Mouse (Mus musculus): ENCODE measurements around the gene Naa50. TPM values are rescaled to one million over a fixed set of nuclear protein-coding genes. Genes with fewer than 3 reads are reported as not detected.

Naa50 gene
- total RNA-seq, 1 experiment from 2014 or later, result 79.9 TPM

GRCm38 (mm10) chr16:44140186-44140787 is 657 bp downstream of the Naa50 start:
- peak; percentile 74 for DNase-seq

GRCm38 (mm10) chr16:44141483-44141882 is 1.9 kb downstream of the Naa50 start:
- no peak for DNase-seq

DNA sequence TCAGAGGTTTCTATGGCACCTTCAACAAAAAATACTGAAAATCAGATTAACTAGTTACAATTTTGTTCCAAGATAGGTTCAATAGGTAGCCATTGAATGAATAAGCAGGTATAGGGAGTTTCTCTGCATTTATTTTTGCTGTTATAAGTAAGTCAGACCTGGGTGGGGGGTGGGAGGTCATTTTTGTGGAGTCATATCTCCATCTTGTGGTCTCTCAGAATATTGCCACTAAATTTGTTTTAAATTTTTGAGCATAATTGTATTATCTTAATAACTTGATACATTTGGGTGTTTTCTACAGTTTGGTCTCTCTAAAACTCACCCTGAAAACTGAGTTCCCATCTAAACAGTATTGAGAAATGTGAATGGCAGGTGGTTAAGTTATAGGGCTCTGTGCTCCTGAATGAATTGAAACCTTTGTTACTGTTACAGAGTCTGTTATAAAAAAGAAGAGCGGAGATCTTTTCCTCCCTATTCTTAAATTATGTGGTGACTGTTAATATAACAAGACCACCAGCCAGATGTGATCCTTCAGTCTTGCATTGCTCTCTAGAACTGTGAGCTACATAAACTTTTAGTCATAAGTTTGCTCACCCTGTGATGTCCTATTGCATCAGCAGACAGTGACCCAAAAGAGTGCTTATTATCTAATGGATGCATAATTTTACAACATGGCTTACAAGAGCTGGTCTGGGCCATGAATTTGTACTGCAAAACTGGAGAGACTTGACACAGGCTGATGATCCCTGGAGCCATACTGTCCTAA is 9.6 kb downstream of the Naa50 start:
- no peak for DNase-seq

DNA sequence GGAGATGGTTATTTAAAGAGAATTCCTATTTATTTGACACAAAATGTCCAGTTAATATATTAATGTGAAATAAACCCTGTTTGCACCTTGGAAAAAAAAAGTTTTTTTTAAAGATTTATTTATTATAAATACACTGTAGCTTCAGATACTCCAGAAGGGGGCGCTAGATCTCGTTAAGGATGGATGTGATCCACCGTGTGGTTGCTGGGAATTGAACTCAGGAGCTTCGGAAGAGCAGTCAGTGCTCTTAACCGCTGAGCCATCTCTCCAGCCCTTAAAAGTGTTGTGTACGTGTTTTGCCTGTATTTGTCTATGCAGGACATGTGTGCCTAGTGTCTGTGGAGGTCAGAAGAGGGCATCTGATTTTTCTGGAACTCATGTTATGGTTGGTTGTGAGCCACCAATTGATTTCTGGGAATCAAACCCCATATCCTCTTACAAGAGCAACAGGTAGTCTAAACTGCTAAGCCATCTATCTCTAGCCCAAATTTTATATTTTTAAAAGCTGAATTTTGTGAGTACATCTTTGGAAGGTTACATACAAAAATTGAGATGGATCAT is 14.9 kb downstream of the Naa50 start:
- DNase-seq, result no peak

DNA sequence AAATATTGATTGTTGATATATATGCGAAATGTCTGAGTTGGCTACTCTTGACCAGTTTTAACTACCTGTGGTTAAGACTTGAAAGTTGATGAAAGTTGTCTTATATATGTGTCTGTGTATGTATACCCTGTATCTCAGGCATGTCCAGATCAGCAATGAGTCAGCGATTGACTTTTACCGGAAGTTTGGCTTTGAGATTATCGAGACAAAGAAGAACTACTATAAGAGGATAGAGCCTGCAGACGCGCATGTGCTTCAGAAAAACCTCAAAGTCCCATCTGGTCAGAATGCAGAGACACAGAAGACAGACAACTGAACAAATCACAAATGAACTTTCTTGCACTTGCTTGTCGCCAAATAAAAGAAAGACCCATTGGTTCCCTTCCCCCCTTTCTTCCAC is 19.7 kb downstream of the Naa50 start:
- DNase-seq, result no peak

GRCm38 (mm10) chr16:44163831-44164230 is 24.2 kb downstream of the Naa50 start:
- no peak for DNase-seq

DNA sequence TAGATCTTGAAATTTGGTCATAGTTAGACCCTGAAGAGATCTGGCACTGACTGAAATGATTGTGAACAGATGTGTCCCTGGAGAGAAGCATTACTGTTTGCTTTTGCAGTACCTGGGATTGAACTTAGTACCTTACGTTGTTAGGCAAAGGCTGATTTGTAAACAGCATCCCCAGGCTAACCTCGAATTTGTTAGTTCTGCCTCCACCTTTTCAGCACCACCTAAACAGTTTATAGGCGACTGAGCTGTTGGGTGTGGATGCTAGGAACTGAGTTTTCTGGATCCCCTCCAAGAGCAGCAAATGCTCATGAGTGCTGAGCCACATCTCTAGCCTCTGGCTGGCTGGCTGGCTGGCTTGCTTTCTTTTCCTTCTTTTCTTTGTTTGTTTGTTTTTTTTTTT is 25.6 kb downstream of the Naa50 start:
- no peak for DNase-seq

DNA sequence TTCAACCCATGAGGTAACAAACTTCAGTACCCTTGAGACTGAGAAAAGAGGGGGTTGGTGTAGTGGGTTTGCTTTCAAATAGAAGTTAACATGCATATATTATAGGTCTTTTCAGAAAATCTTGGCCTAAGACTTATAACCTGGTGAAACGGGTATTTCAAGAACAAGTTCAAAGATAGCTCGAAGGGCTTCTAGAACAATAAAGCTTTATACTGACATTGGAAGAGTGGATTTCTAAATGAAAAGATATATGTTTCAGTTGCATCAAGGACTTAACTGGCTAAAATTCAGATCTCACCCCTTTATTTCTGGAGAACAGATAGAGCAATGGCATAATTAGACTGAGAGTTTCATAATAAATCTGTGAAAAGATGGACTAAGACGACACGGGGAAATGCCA is 29.4 kb downstream of the Naa50 start:
- DNase-seq, result no peak

GRCm38 (mm10) chr16:44172297-44173154 is 32.9 kb downstream of the Naa50 start:
- DNase-seq, result peak; percentile 98

- peak; percentile 62 for DNase-seq
These were observed 33.7 kb downstream of the Naa50 start, which contains the start of gene Usf3 for GRCm38 (mm10) chr16:44173155-44173941. Gene Usf3 (plus strand): TSS chr16:44173246.

DNA sequence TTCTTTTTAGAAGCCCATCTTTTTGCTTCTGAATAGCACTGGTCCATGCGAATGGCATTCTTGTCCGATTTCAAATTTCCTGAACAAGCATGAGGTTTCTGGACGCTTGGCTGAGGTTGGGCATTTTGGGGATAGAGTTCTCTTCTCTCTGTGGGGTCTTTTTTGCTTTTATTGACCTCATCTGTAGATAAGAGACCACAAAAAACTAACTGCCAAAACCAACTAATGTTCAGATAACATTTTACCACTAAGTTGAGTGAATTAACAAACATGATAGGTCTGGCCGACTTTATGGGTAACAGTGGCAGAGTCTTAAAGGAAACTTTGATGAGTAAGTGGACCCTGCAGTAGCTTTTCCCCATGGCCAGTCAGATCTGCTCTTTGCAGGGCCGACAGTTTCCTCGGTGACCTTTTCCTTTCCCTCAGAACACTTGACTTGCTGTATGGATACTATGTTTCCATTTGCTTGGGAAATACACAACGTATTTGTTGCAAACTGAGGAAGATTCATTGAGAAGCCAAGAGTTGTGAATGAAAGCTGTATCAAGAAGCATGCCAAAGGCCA is 34.4 kb downstream of the Naa50 start:
- DNase-seq, result no peak

DNA sequence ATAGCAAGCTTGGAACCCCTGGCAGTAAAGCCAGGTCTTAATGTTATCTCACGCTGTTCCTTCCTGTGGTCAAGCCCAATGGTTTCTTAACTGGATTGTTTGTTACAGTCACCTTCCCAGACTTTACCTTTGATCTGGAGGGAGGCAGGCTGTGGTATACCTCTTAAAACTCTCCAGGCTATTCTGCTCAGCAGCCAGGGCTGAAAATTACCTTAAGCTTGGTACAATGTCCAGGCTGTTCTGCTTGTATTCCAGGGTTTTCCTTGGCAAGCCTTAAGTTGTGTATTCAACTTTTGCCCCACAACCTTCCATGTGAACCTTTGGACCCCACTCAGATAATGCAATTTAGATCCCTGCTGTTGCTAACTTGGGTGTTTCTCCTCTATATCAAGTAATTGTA is 35.4 kb downstream of the Naa50 start:
- no peak for DNase-seq

GRCm38 (mm10) chr16:44176511-44176910 is 36.9 kb downstream of the Naa50 start:
- DNase-seq, result no peak

GRCm38 (mm10) chr16:44178555-44178954 is 38.9 kb downstream of the Naa50 start:
- no peak for DNase-seq

- DNase-seq, result no peak
These were observed 43.0 kb downstream of the Naa50 start for GRCm38 (mm10) chr16:44182597-44182996.

DNA sequence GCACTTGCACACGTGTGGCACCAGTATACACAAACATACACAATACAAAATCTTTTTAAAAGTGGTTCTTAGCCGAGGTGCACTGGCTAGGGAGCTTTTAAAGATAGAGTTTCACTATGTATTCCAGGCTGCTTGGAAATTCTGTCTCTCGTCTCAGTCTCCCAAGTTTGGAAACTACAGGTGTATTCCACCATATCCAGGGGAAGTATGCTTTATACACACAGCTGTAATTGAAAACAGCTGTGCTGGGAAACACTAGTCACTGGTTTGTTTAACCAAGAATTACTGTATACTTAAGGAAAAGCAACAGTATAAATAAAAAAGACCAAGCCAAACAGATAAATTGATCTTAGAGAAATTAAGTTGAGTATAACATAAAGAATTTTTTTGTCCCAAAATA is 45.1 kb downstream of the Naa50 start:
- DNase-seq, result no peak

- DNase-seq, result no peak
These were observed 47.5 kb downstream of the Naa50 start for GRCm38 (mm10) chr16:44187172-44187571.

DNA sequence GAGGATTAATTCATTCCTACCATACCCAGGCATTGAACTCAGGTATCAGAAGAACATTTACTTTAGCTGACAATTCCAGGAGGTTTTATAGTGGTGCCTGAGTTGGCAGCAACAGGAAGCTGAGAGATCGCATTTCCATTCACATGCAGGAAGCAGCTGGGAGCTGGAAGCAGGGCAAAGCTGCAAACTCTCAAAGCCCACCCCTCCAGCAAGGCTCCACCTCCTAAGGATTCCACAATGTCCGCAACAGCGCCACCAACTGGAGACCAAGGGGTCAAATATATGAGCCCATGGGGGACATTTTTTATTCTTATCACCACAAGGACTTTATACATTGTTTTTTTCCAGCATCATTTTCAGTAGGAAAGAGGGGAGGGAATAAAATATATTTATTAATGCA is 49.1 kb downstream of the Naa50 start:
- no peak for DNase-seq

GRCm38 (mm10) chr16:44190032-44190431 is 50.4 kb downstream of the Naa50 start:
- DNase-seq, result no peak

- no peak for DNase-seq
These were observed 51.3 kb downstream of the Naa50 start for GRCm38 (mm10) chr16:44190968-44191367.

GRCm38 (mm10) chr16:44199066-44199703 is 59.6 kb downstream of the Naa50 start:
- no peak for DNase-seq
